Mouse (Mus musculus) bone marrow macrophage, adult 2 months (primary cell): ENCODE data around the gene Cfap97d1. TPM values are rescaled to one million over a fixed set of nuclear protein-coding genes. Genes with fewer than 3 reads are reported as not detected.
A peak's percentile ranks its signal among the peaks of the same experiment; 100 is the strongest.

Experiments used
- H3K27ac ChIP-seq: 2 replicates; pipeline ENCODE4 v1.5.1; 2012; ENCODE audit warnings: low read depth, low read length; ENCODE audit not compliant: insufficient read depth
- H3K4me1 ChIP-seq: 2 replicates; pipeline ENCODE4 v1.6.1; 2012; ENCODE audit warnings: low read length; ENCODE audit not compliant: control insufficient read depth, insufficient read depth
- H3K4me3 ChIP-seq: 2 replicates; pipeline ENCODE4 v1.5.1; 2012; ENCODE audit warnings: mild to moderate bottlenecking, low read length, moderate library complexity; ENCODE audit not compliant: insufficient read depth
- CTCF ChIP-seq: IDR thresholded peaks from 2 replicates; pipeline ENCODE4 v1.5.1; 2012; ENCODE audit warnings: low read depth, mild to moderate bottlenecking, low read length, moderate library complexity
- POLR2A ChIP-seq: IDR thresholded peaks from 2 replicates; pipeline ENCODE4 v1.6.1; 2012; ENCODE audit warnings: mild to moderate bottlenecking, low read depth, low read length, borderline replicate concordance
- polyA plus RNA-seq: library from polyadenylated mRNA; stranded (reverse); fragments of >200 nt; gene quantifications from 2 replicates; pipeline ENCODE4 v1.2.4, GENCODE M21; 2012; ENCODE audit not compliant: missing spikeins, insufficient read depth, insufficient read length

Cfap97d1 gene
- polyA plus RNA-seq, 1 experiment = not detected

GRCm38 (mm10) chr11:101957476-101957875, 26.6 kb upstream of the Cfap97d1 start:
- no peak overlapping the region for H3K4me3 ChIP-seq
- no peak for TF ChIP-seq CTCF
- TF ChIP-seq POLR2A = no peak
- no peak overlapping the region for H3K27ac ChIP-seq
- H3K4me1 ChIP-seq = peaks cover 25% of the 10 kb centered on the region

- H3K4me1 ChIP-seq = peaks cover 10% of the 10 kb centered on the region
- H3K4me3 ChIP-seq = no peak overlapping the region
- TF ChIP-seq CTCF = no peak
- TF ChIP-seq POLR2A = no peak
- no peak overlapping the region for H3K27ac ChIP-seq
Observed at GRCm38 (mm10) chr11:101963043-101963442, 21.0 kb upstream of the Cfap97d1 start.

GRCm38 (mm10) chr11:101963473-101964291, 20.4 kb upstream of the Cfap97d1 start:
- Histone ChIP-seq H3K4me1 (peaks cover 10% of the 10 kb centered on the region), H3K4me3 (peak overlapping the region; percentile 54), H3K27ac (no peak overlapping the region)
- TF ChIP-seq CTCF (no peak), POLR2A (no peak)

- TF ChIP-seq POLR2A (no peak), CTCF (no peak)
- no peak overlapping the region for H3K27ac ChIP-seq
- H3K4me1 ChIP-seq = peaks cover 10% of the 10 kb centered on the region
- no peak overlapping the region for H3K4me3 ChIP-seq
Observed at GRCm38 (mm10) chr11:101964647-101965046, 19.4 kb upstream of the Cfap97d1 start.

GRCm38 (mm10) chr11:101965553-101965952, 18.5 kb upstream of the Cfap97d1 start:
- Histone ChIP-seq H3K4me1 (peaks cover 10% of the 10 kb centered on the region), H3K4me3 (no peak overlapping the region), H3K27ac (no peak overlapping the region)
- TF ChIP-seq CTCF (no peak), POLR2A (no peak)

GRCm38 (mm10) chr11:101966965-101967614, 17.0 kb upstream of the Cfap97d1 start, which contains the start of gene Sost:
TSS of gene Sost (minus strand) at chr11:101967015.
- Histone ChIP-seq H3K4me3 (no peak within 1 kb of the TSS), H3K27ac (no peak within 1 kb of the TSS), H3K4me1 (peaks cover 19% of the 10 kb centered on the region)
- TF ChIP-seq POLR2A (no peak), CTCF (no peak)

- Histone ChIP-seq H3K27ac (no peak overlapping the region), H3K4me1 (peaks cover 32% of the 10 kb centered on the region), H3K4me3 (no peak overlapping the region)
- TF ChIP-seq POLR2A (no peak), CTCF (no peak)
Observed at GRCm38 (mm10) chr11:101968311-101968710, 15.8 kb upstream of the Cfap97d1 start.

GRCm38 (mm10) chr11:101968791-101969190, 15.3 kb upstream of the Cfap97d1 start:
- Histone ChIP-seq H3K4me1 (peaks cover 36% of the 10 kb centered on the region), H3K4me3 (no peak overlapping the region), H3K27ac (no peak overlapping the region)
- TF ChIP-seq POLR2A (no peak), CTCF (peak; percentile 99)

GRCm38 (mm10) chr11:101969835-101970234, 14.2 kb upstream of the Cfap97d1 start:
- TF ChIP-seq CTCF = no peak
- TF ChIP-seq POLR2A = no peak
- peaks cover 45% of the 10 kb centered on the region for H3K4me1 ChIP-seq
- no peak overlapping the region for H3K27ac ChIP-seq
- no peak overlapping the region for H3K4me3 ChIP-seq

GRCm38 (mm10) chr11:101971410-101971809, 12.7 kb upstream of the Cfap97d1 start:
- H3K4me1 ChIP-seq = peaks cover 35% of the 10 kb centered on the region
- H3K27ac ChIP-seq = peak overlapping the region; percentile 99
- TF ChIP-seq CTCF (peak; percentile 99), POLR2A (no peak)
- no peak overlapping the region for H3K4me3 ChIP-seq
